Mouse (Mus musculus) thymus, adult 2 months (tissue): ENCODE results near the gene Trim32. TPM values are rescaled to one million over a fixed set of nuclear protein-coding genes. Genes with fewer than 3 reads are reported as not detected.

Source experiments
- DNase-seq: peaks from one replicate; pipeline ENCODE4 v3.0.0; 2021
- H3K27ac ChIP-seq: fragments of 200-500 bp; 2 replicates; pipeline ENCODE4 v1.5.1; 2012; ENCODE audit warnings: low read length, control low read depth; ENCODE audit not compliant: control insufficient read depth, insufficient read depth
- H3K27me3 ChIP-seq: fragments of 200-500 bp; 2 replicates; pipeline ENCODE4 v1.6.1; 2012; ENCODE audit warnings: mild to moderate bottlenecking, low read length, moderate library complexity, mixed read lengths; ENCODE audit not compliant: control insufficient read depth, insufficient read depth
- H3K36me3 ChIP-seq: fragments of 200-500 bp; 2 replicates; pipeline ENCODE4 v1.6.1; 2012; ENCODE audit warnings: mild to moderate bottlenecking, low read length, moderate library complexity; ENCODE audit not compliant: control insufficient read depth, insufficient read depth
- H3K4me1 ChIP-seq: fragments of 200-500 bp; replicated peaks from 2 replicates; pipeline ENCODE4 v1.6.1; 2012; ENCODE audit warnings: low read length; ENCODE audit not compliant: control insufficient read depth, insufficient read depth
- H3K4me3 ChIP-seq: fragments of 200-500 bp; 2 replicates; pipeline ENCODE4 v1.5.1; 2012; ENCODE audit warnings: mild to moderate bottlenecking, low read length, control low read depth, moderate library complexity; ENCODE audit not compliant: control insufficient read depth, insufficient read depth
- CTCF ChIP-seq: fragments of 200-500 bp; IDR thresholded peaks from 2 replicates; pipeline ENCODE4 v1.5.1; 2012; ENCODE audit warnings: mild to moderate bottlenecking, control low read depth, low read length, moderate library complexity, borderline replicate concordance; ENCODE audit not compliant: control insufficient read depth, poor library complexity, insufficient read depth; ENCODE audit errors: extremely low read depth
- POLR2A ChIP-seq: fragments of 200-500 bp; IDR thresholded peaks from 2 replicates; pipeline ENCODE4 v1.6.1; 2012; ENCODE audit warnings: mild to moderate bottlenecking, low read length, control low read depth, moderate library complexity; ENCODE audit not compliant: control insufficient read depth, poor library complexity, insufficient read depth; ENCODE audit errors: extremely low read depth
- WGBS: fragments of 180-500 bp; shearing (Covaris S2); methylation state at CpG from one replicate; pipeline ENCODE4 v1.1.7; 2018; 5-methylcytosine and 5-hydroxymethylcytosine counted together
- polyA plus RNA-seq: library from polyadenylated mRNA; depleted of rRNA; stranded (reverse); fragments of >200 nt; gene quantifications from 2 replicates; pipeline ENCODE4 v1.2.3, GENCODE M21; 2012; rRNA removed

The Trim32 gene
- polyA plus RNA-seq: 22.3 and 27.1 TPM in 2 replicates

DNA sequence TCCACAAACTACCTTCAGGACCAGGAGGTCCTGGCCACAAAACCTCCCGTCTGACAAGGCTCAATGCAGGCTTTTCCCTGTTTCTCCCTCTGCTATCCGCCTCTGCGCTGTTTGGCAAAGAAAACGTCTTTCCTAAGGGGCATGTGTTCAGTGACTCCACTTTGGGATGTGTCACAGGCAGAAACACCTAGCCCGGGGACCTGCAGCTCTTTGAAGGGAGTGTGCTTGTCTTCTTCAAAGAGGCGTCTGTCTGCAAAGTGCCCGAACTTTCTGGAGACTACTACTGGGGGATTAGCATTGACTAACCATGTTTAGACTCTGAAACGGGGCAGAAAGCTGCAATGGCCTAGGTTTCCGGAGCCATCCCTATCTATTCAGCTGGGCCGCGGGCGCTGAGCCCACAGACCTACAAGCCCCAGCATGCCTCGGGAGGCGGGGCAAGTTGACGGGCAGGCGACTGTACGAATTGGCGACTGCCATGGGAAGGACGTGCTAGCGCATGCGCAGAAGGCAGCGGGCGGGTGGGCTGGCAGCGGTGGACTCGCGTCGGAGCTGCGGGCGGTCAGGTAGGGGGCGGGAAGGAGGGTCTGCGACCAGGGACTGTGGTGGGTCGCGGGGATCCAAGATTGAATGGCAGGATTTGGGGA lies at the start of gene Trim32:
Trim32 (plus strand) TSS at position 483 of the 647 bp plus-strand sequence.
- Histone ChIP-seq H3K4me1 (peaks cover 4% of the 10 kb centered on the region), H3K4me3 (peak within 1 kb of the TSS; percentile 89), H3K27ac (no peak within 1 kb of the TSS), H3K27me3 (no peaks in the 10 kb centered on the region), H3K36me3 (no peaks in the 10 kb centered on the region)
- DNase-seq: peak; percentile 100
- 7% methylated on average over 33 of the region's 33 CpGs for WGBS
- TF ChIP-seq POLR2A (peak; percentile 57), CTCF (no peak)

GRCm38 (mm10) chr4:65565493-65565892 lies 39.3 kb upstream of the Trim32 start:
- H3K36me3 ChIP-seq: no peaks in the 10 kb centered on the region
- no peaks in the 10 kb centered on the region for H3K4me1 ChIP-seq
- H3K27me3 ChIP-seq: no peaks in the 10 kb centered on the region
- H3K27ac ChIP-seq: no peak overlapping the region
- TF ChIP-seq POLR2A: no peak
- 39% methylated on average over 4 of the region's 4 CpGs for WGBS
- H3K4me3 ChIP-seq: no peak overlapping the region
- no peak for DNase-seq

- Histone ChIP-seq H3K36me3 (no peaks in the 10 kb centered on the region), H3K4me3 (no peak overlapping the region), H3K27me3 (no peaks in the 10 kb centered on the region), H3K4me1 (no peaks in the 10 kb centered on the region), H3K27ac (no peak overlapping the region)
- 62% methylated on average over 1 of the region's 1 CpGs for WGBS
- TF ChIP-seq POLR2A (no peak), CTCF (no peak)
- no peak for DNase-seq
These were observed 24.5 kb upstream of the Trim32 start for GRCm38 (mm10) chr4:65580254-65580653.

DNA sequence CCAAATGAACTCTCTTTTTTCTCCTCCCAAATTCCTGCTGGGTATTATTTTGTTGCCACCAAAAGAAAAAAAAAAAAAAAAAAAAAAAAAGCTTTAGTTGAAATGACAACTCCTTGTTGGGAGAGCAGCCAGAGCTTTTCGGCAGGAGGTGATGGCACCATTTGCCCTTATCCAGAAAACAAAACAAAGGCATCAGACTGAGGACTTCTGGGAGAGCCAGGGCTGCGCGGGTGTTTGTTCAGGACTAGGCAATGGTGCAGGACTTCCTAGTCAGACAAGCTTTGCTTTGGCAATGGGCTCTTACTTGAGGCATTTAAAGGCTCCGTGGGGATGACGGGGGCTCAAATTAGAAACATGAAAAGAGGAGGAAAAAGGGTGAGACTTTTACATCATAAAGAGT lies 17.8 kb upstream of the Trim32 start:
- H3K36me3 ChIP-seq: no peaks in the 10 kb centered on the region
- no peak for DNase-seq
- TF ChIP-seq CTCF (no peak), POLR2A (no peak)
- no peak overlapping the region for H3K4me3 ChIP-seq
- WGBS: 81% methylated on average over 5 of the region's 5 CpGs
- H3K27me3 ChIP-seq: no peaks in the 10 kb centered on the region
- H3K27ac ChIP-seq: no peak overlapping the region
- no peaks in the 10 kb centered on the region for H3K4me1 ChIP-seq

GRCm38 (mm10) chr4:65589780-65590179 lies 15.0 kb upstream of the Trim32 start:
- H3K27ac ChIP-seq: no peak overlapping the region
- no peaks in the 10 kb centered on the region for H3K27me3 ChIP-seq
- no peak for TF ChIP-seq POLR2A
- no peak for TF ChIP-seq CTCF
- no peaks in the 10 kb centered on the region for H3K4me1 ChIP-seq
- no peak overlapping the region for H3K4me3 ChIP-seq
- no peak for DNase-seq
- H3K36me3 ChIP-seq: no peaks in the 10 kb centered on the region

DNA sequence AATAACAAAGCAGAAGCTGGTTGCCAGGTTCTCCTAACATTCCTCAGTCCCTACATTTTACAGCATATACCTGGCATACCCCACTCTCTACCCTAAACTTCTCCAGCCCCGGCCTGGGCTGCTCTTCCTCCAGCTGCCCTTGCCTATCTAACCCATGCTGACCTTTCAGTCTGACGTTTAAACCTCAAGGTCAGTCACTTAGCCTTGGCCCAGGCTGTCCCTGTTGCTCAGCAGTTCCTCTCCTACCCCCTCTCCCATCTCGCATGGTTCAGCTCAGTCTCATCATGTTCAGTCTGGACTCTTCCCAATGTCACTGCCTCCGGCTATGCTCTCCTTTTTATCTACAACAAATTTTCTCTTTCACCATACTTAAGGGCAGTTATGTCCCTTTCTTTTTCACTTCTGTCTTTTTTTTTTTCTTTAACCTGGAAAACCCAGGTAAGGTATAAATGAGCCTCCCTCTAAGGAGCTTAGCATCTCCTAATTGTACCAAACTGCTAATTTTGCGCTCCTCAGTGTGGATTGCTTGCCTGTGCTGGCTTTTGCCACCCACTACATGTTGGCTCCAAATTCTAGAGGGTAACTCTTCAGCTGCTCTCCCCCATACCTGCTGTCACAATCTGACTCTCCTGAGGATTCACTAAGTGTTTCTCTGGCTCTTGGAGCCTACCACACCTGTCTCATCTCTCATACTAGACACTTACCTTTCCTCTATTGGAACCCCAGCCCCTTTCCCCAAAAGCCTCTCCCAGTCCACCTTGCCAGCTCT lies 10.0 kb upstream of the Trim32 start:
- no peaks in the 10 kb centered on the region for H3K27me3 ChIP-seq
- no peak overlapping the region for H3K27ac ChIP-seq
- no peaks in the 10 kb centered on the region for H3K36me3 ChIP-seq
- no peaks in the 10 kb centered on the region for H3K4me1 ChIP-seq
- WGBS: 76% methylated on average over 5 of the region's 5 CpGs
- H3K4me3 ChIP-seq: no peak overlapping the region
- TF ChIP-seq POLR2A (no peak), CTCF (no peak)
- DNase-seq: no peak
